Mouse (Mus musculus): ENCODE results near the gene Ston2. TPM values are rescaled to one million over a fixed set of nuclear protein-coding genes. Genes with fewer than 3 reads are reported as not detected.

Gene Ston2
- total RNA-seq, 2 experiments from 2014 or later, result 0.84 to 1.1 TPM

- ATAC-seq (replicated peaks; ENCODE audit: low FRiP score, poor library complexity, severe bottlenecking), result no peak
These were observed 76.5 kb downstream of the Ston2 start for GRCm38 (mm10) chr12:91711655-91712054.

- no peak for ATAC-seq (replicated peaks; ENCODE audit: low FRiP score, poor library complexity, severe bottlenecking)
These were observed 77.3 kb downstream of the Ston2 start for GRCm38 (mm10) chr12:91710876-91711275.

DNA sequence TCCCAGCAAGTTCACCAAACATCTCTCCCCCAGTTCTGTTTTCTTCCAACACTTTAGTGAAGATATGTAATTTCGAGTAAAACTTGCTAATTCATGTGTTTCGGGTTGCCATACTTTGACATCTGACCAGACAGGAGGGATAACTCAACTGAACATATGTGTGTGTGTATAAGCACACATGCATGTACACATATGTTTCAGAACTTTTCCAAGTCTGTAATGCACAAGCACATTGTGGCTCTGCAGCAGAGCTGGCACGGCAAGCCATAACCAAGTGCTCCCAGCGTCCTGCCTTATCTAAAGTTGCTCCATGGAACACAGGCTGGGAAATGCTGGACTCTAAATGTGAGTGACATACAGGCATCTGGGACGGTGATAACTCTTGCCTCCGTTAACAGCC, 78.6 kb downstream of the Ston2 start:
- ATAC-seq (replicated peaks; ENCODE audit: low FRiP score, poor library complexity, severe bottlenecking), result no peak

GRCm38 (mm10) chr12:91709232-91709631, 79.0 kb downstream of the Ston2 start:
- ATAC-seq (replicated peaks; ENCODE audit: low FRiP score, poor library complexity, severe bottlenecking), result no peak

DNA sequence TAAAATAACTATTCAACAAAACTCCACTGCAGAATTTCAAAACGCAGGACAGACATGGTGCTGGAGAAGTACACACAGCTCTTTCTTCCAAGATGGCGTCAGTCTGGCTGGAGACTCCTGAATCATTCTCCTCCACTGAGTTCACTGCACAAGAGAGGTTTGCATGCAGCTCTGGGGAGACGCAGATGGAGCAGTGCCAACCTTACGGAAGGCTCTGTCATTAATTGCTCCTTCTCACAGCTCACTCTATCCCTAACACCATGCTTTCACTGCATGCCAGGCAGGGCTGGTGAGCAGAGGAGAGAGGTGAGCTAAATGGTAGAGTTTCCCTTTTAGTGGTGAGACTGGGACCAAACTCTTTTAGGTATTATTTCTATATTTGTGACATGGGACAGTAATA, 80.4 kb downstream of the Ston2 start:
- ATAC-seq (replicated peaks; ENCODE audit: low FRiP score, poor library complexity, severe bottlenecking), result no peak

- no peak for ATAC-seq (replicated peaks; ENCODE audit: low FRiP score, poor library complexity, severe bottlenecking)
These were observed 84.7 kb downstream of the Ston2 start for GRCm38 (mm10) chr12:91703533-91703932.

GRCm38 (mm10) chr12:91702829-91703228, 85.4 kb downstream of the Ston2 start:
- ATAC-seq (replicated peaks; ENCODE audit: low FRiP score, poor library complexity, severe bottlenecking), result no peak

DNA sequence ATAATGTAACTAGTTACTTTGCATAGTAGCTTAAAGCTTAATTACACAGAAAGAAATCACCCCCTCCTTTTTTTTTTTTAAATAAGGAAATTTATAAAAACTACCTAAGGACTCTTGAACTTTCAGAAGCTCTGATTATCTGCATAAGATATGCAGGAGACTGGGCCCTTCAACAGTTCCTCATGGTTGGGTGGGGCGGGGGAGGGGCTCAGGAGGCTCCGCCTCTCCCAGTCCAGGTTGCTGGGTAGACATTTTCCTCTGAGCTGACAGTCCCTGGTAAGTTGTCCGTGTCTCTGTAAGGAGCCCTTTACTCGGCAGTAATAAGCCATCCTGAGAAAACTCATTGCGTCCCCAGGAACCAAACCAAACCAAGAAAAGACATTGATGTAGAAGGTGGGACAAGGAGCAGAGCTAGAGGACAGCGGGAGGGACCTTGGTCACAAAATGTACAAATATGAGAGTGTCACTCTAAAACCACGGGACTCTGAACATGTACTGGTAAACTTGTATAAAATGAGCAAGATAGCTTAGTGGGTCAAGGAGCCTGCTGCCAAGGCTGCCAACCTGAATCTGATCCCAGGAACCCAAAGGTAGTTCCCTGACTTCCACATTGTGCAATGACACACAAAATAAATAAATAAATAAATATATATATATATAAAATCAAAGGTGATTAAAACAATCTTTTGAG, 88.6 kb downstream of the Ston2 start:
- no peak for ATAC-seq (replicated peaks; ENCODE audit: low FRiP score, poor library complexity, severe bottlenecking)

DNA sequence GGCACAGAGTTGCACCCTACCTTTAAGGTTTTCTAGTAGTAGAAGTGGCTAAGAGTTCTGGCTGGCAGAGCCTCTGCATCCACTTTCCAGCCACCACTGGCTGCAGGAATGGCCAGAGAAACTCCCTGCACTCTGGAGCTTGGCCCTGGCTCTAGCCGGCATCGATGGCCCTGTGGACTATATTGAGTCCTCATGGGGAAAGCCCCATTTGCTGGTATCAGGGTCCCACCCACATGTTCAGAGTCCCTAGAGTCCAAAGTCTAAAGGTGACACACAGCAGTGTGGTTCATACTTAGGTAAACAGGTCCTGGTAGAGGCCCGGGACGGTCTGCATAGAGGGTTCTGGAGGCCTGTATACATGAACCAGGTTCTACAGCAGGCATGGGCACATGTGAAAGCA, 92.0 kb downstream of the Ston2 start:
- no peak for ATAC-seq (replicated peaks; ENCODE audit: low FRiP score, poor library complexity, severe bottlenecking)

GRCm38 (mm10) chr12:91695761-91696160, 92.4 kb downstream of the Ston2 start:
- no peak for ATAC-seq (replicated peaks; ENCODE audit: low FRiP score, poor library complexity, severe bottlenecking)

- ATAC-seq (replicated peaks; ENCODE audit: low FRiP score, poor library complexity, severe bottlenecking), result no peak
These were observed 93.4 kb downstream of the Ston2 start for GRCm38 (mm10) chr12:91694748-91695147.

- no peak for ATAC-seq (replicated peaks; ENCODE audit: low FRiP score, poor library complexity, severe bottlenecking)
These were observed 94.6 kb downstream of the Ston2 start for GRCm38 (mm10) chr12:91693566-91693965.

DNA sequence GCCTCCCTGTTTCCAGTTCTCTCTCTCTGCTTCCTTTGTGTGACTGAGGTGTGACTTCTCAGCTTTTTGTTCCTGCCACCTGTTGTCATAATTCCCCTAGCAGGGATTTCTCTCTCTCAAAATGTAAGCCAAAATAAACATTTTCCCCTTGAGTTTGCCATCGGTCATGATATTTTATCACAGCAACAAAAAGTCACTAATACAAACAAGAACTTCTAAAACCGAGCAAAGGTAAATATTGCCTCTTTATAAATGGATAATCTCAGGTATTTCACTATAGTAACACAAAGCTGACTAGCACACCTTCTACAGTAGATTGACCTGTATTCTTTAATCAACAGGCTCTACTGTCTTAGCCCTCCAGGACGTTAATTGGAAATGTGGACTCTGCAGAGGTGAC, 95.2 kb downstream of the Ston2 start:
- no peak for ATAC-seq (replicated peaks; ENCODE audit: low FRiP score, poor library complexity, severe bottlenecking)

GRCm38 (mm10) chr12:91685674-91686290, 102.4 kb downstream of the Ston2 start:
- no peak for ATAC-seq (replicated peaks; ENCODE audit: low FRiP score, poor library complexity, severe bottlenecking)

- ATAC-seq (replicated peaks; ENCODE audit: low FRiP score, poor library complexity, severe bottlenecking), result no peak
These were observed 103.3 kb downstream of the Ston2 start for GRCm38 (mm10) chr12:91684840-91685415.

GRCm38 (mm10) chr12:91684101-91684839, 103.9 kb downstream of the Ston2 start:
- no peak for ATAC-seq (replicated peaks; ENCODE audit: low FRiP score, poor library complexity, severe bottlenecking)

DNA sequence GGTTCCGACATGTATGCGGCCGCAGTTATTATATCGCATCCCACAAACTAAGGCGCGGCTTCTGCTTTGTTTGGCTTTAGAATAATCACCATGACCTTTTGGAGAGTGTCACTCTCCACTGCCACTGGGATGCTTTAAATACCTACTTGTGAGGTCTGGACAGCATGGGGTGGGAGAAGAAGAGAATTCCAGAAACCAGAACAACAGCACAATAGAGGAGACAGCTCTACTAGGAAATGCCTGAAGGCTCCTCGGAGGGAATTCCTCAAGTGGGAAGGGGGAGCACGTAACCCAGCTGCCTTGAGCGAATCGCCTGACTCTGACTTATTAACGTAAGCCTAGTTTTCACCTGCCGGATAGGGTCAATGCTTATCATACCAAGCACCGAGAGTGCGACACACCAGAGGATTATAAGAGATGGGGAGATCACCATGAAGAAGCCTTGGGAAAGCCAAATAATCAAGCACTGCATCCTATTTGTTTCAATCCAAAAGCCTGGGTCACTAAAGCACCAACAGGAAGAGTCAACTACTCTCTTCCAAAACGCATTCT, 104.6 kb downstream of the Ston2 start:
- no peak for ATAC-seq (replicated peaks; ENCODE audit: low FRiP score, poor library complexity, severe bottlenecking)

DNA sequence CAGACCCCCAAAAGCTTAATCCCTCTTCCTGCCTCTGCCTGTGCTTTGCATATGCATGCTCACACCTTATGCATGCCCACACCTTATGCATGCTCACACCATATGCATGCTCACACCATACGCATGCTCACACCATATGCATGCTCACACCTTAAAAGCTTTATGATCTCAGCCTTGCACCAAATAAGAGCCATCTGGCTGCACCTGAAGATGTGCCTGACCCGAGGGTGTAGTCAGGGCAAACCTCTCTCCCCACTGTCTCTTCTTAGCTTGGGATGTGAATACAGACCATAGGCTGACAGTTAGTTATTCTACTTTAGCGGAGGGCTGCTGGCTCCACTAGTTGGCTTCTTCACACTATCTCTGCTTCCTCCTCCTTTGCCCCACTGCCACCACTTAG, 105.1 kb downstream of the Ston2 start:
- no peak for ATAC-seq (replicated peaks; ENCODE audit: low FRiP score, poor library complexity, severe bottlenecking)

DNA sequence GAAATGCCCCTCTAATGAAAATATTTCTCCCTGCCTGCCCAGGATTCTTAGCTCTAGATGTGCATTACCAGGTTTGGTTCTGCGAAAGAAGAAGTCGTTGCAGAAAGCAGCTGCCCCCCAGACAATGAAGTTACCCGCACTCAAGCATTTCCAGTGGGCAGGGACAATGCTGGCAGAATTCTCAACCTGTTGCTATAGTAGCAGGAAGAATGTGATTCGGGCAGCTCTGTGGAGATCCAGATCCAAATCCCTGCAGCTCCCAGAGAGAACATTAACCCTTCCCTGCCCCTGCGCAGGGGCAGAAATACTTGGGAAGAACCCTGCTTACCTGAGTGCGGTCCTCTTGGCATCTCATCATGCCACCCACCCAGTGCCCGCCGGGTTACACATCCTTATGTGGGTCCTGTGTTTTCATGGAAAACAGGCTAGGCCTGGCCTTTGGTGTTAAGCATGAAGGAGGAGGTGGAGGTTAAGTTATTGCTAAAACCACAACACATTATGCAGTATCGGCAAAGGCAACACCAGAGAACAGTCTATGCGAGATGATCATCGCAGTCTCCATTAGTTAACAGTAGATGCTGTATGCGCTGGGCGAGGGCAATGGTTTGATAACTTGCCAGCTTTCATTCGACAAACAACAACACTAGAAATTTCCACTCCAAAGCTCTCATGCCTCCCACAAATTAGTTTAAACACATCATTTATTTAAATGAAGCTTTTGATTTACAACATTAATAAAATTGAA, 108.7 kb downstream of the Ston2 start:
- no peak for ATAC-seq (replicated peaks; ENCODE audit: low FRiP score, poor library complexity, severe bottlenecking)

GRCm38 (mm10) chr12:91675937-91676336, 112.2 kb downstream of the Ston2 start:
- no peak for ATAC-seq (replicated peaks; ENCODE audit: low FRiP score, poor library complexity, severe bottlenecking)

Data from erythroid progenitor cell, adult 5-6 weeks (primary cell).